In the genomic region with DNA sequence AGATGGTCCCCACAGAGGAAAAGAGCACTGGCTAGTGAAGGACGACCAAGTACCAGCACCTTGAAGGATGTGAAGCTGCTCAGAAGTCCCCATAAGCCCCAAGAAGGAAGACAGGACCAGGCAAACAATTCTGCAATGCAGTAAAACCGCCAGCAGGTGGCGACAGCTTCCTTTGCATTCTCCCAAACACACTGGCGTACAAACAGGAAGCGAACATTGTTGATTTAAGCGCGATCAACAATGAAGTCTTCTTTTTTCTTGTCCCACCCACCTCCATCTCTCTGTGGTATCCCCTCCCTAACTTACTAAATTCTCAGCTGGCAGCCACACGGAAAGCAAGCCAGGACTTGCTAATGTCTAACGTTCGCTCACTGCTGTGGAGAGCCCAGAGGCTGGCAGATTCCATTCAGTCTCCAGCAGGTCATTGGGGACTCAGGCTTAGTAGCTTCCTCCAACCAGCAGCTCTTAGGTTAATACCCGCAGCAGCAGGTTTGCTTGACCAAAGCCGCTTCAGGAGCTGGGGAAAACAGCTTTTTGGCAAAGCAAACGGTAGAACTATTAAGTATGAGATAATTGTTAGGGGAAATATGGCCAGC, we compare ENCODE assay signal across 8 mouse cellular contexts.
DNase-seq lines count a peak whose midpoint lies in the region; ATAC-seq and TF ChIP-seq lines count a peak whose summit lies in the region.

No protein-coding gene starts in this region.

- peak overlapping the region; percentile 49 for H3K4me2 ChIP-seq in hindbrain, embryonic 13.5 days

- no peak overlapping the region for H3K27ac ChIP-seq in cerebellum, adult 2 months (ENCODE audit: insufficient read depth, low read length)
- peak overlapping the region; percentile 58 for H3K27ac ChIP-seq in hindbrain, embryonic 13.5 days

- ATAC-seq in frontal cortex, adult (ENCODE audit: low TSS enrichment) = peak; percentile 70
- peak; percentile 60 for ATAC-seq in hindbrain, embryonic 13.5 days (ENCODE audit: low FRiP score)

- H3K4me1 ChIP-seq in cerebellum, adult 2 months (ENCODE audit: control insufficient read depth, insufficient read depth, low read length) = no peaks in the 10 kb centered on the region
- H3K4me1 ChIP-seq in hindbrain, embryonic 13.5 days (replicated peaks) = peaks cover 21% of the 10 kb centered on the region

- WGBS in cerebellum, adult 2 months = 5% methylated on average over 13 of the region's 13 CpGs
- WGBS in hindbrain, embryonic 13.5 days = 1% methylated on average over 13 of the region's 13 CpGs

- H3K9ac ChIP-seq in hindbrain, embryonic 13.5 days = peak overlapping the region; percentile 58

- H3K4me3 ChIP-seq in cerebellum, adult 2 months (replicated peaks; ENCODE audit: insufficient read depth, low read depth, low read length) = peak overlapping the region; percentile 76
- H3K4me3 ChIP-seq in hindbrain, embryonic 13.5 days = peak overlapping the region; percentile 37

- DNase-seq in WW6 (ENCODE audit: low read depth, low spot score) = peak; percentile 71
- peak; percentile 74 to 81 for DNase-seq in cerebellum, adult 2 months
- DNase-seq in layer of hippocampus, postnatal 14 days (ENCODE audit: low spot score in 2 of 2) = peak; percentile 77 to 78
- DNase-seq in lung, postnatal 14 days = peak; percentile 71
- peak; percentile 82 for DNase-seq in retina, postnatal 7 days (ENCODE audit: low read depth, low spot score)
- DNase-seq in natural killer cell, adult 2 months (ENCODE audit: low spot score in 2 of 2) = no peak

- H3K36me3 ChIP-seq in hindbrain, embryonic 13.5 days = peaks cover 16% of the 10 kb centered on the region

- TF ChIP-seq POLR2A in cerebellum, adult 2 months (IDR thresholded peaks at IDR 0.05; ENCODE audit: borderline replicate concordance, insufficient read depth, low read length) = no peak

- no peaks in the 10 kb centered on the region for H3K9me3 ChIP-seq in hindbrain, embryonic 13.5 days

- H3K27me3 ChIP-seq in cerebellum, adult 2 months (ENCODE audit: control insufficient read depth, insufficient read depth, low read length) = no peaks in the 10 kb centered on the region
- peaks cover 9% of the 10 kb centered on the region; the same call in 1 of the 2 replicates for H3K27me3 ChIP-seq in hindbrain, embryonic 13.5 days

- peak; percentile 96 for TF ChIP-seq CTCF in cerebellum, adult 2 months (IDR thresholded peaks at IDR 0.05; ENCODE audit: borderline replicate concordance, insufficient read depth, low read depth, low read length)

Comparison
In these comparisons a context has a peak if more than half of its experiments do, and no peak if none do; other contexts are left out.
1. DNase-seq: peak in WW6 (single experiment), cerebellum, adult 2 months (2 of 2), layer of hippocampus, postnatal 14 days (2 of 2), lung, postnatal 14 days (single experiment) and retina, postnatal 7 days (single experiment); none in natural killer cell, adult 2 months (0 of 2).